Mouse (Mus musculus) right cerebral cortex, postnatal 4 days (tissue): ENCODE data around the gene Agps.

Source experiments
- DNase-seq: peaks from one replicate; pipeline ENCODE4 v3.0.0-alpha.2; 2022

Gene Agps

DNA sequence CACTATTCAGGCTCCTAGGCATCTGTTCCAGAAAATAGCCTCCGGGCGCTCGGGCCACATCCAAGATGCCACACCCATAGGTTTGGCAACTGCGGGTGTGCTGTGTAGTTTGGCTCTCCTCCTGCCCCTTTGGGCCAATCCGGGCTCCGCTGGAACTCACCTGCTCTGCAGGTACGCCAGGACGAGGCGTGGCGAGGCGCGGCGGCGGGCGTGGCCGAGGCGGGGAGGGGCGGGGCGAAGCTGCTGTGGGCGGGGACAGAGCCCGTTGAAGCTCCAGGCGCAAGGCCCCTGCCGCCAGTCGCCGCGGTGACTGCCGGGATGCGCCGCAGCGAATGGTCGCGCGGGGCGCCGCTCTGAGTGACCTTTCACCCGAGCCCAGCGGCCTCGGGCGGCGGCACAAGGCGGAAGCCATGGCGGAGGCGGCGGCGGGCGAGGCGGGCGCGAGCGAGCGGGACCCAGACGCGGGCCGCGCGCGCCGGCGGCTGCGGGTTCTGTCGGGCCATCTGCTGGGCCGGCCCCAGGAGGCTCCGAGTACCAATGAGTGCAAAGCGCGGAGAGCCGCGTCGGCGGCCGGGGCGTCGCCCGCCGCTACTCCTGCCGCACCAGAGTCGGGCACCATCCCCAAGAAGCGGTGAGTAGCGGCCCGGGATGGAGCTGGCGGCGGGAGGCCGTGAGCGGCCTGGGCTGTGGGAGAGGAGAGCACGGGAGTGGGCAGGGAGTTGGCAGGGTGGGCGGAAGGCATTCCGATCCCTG is at the start of gene Agps:
Gene Agps, plus strand, starts transcription at position 297 of the 753 bp plus-strand sequence.
- DNase-seq, result peak; percentile 78

DNA sequence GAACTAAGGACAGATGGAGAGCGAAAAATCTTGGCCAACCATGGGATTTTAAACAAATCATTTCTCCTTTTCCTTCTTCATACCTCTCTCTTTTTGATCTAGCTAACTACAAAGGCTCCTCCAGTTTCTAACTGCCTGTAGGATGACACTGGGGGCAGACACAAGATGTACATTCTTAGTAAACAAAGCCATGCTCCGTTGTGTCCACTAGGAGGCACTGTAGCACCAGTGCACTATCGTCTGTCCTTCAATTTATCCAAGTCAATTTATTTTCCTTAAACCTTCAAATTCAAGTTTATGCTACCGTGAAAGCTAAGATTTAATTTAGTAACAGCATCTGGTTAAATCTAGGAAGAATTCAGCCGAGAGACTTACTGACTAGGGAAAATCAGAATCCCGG is 45.9 kb upstream of the Agps start:
- DNase-seq, result peak; percentile 35

DNA sequence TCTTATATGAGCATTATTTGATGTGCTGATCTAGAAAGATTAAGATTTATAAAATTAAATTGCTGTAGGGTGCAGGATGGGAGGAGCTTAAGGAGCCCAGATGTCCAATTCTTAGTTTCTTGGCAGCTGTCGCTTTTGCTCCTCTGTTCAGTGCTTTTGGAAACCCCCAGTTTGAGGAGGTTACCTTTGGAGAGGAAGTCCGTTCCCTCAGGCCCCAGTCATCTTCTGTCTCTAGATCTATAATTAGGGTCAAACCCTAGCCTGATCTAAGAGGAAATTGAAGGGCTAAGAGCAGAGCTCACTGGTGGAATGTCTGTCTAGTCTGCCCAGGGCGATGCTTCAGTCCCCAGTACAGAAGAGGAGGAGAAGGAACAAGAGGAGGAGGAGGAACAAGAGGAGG is 43.5 kb upstream of the Agps start:
- no peak for DNase-seq

DNA sequence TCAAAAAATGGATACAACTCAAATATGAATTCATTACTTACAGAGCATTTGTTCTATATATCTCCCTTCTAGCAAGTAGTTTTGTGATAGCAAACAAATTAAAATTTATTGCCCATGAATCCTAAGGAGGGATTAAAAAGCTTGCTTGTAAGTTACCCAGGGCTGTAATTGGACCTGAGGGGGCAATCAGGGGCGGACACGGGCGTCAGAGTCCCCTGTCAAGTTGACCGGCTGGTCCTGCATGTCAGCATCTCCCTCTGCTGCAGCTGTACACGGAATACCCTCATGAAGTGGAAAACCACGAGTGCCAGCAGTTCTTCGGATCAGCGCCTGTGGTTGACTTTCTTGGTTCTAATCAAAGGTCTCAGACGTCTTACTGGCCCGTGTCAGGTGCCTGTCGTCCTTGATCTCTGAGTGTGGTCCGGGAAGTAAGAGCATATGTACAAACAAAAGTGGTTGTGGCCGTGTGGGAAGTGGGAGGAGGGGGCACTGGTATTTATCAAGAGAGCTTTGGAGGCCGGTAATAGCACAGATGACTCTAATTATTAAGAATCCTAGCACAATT is 41.9 kb upstream of the Agps start:
- DNase-seq, result no peak

DNA sequence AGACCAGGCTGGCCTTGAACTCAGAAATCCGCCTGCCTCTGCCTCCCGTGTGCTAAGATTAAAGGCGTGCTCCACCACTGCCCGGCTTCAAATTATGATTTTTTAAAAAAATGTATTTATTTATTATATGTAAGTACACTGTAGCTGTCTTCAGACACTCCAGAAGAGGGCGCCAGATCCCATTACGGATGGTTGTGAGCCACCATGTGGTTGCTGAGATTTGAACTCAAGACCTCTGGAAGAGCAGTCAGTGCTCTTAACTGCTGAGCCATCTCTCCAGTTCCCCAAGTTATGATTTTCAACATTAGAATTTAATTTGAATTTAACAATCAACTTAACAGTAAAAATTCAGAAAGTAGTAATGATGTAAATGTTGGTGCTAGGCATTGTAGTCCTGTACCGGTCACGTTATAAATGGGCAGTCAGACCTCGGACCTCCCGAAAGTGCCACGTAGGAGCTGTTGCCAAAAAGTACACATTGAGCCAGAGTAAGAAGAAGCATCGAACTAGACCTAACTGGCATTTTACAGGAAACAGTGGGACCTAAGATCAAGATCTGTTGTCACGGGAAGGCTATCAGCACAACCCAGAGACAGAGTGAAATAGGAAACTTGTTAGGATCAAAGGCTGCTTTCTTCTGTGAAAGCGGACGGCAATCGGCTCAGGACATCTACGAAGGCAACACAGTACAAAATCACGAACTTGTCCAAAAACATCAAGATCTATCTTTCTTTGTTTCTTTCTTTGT is 40.2 kb upstream of the Agps start:
- no peak for DNase-seq

DNA sequence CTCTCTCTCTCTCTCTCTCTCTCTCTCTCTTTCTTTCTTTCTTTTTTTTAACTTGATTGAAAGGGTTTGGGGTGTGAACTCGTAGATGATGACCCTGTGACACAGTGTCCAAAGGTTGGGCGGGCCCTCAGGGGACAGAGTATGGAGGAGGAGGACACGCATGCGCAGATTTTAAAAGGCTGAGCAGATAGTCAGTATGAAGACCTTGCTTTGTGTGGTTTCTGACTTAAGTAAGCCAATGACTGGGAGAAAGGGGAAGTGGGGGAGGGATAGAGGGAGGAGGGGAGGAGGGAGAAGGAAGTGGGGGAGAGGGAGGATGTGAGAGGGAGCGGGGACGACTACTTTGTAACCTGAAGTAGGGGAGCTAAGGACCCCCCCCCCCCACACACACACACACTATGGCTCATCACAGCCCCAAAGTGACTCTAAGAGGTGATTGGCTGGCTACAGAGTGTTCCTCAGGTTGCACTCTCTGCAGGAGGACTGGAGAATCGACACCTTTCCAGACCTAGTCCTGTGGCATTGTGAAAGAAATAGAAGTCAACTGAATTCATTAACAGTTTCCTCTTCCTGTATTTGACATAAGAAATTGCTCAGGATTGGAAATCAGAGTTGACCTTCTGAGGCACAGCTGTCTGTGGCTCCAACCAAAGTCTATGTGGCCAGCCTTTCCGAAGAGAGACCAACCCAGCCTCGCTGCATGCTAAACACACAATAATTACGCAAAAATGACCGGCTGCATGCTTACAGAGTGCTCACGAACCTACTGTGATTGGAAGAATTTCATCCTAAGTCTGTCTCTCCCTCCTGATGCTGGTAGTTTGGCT is 39.4 kb upstream of the Agps start:
- no peak for DNase-seq

DNA sequence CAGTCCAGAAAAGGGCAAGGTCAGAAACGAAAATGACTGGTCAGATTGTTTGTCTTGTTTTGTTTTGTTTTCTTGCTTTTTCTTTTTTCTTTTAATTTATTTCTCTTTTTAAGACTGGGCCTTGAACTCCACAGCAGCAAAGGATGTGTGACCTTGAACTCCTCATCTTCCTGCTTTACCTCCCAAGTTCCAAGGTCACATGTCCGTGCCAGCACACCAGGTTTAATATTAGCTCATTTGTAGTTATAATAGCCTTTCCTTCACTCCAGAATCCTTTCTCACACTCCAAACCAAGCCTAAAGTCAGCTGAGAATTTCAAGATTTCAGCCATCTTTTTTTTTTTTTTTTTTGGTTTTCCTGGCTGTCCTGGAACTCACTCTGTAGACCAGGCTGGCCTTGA is 35.8 kb upstream of the Agps start:
- no peak for DNase-seq

DNA sequence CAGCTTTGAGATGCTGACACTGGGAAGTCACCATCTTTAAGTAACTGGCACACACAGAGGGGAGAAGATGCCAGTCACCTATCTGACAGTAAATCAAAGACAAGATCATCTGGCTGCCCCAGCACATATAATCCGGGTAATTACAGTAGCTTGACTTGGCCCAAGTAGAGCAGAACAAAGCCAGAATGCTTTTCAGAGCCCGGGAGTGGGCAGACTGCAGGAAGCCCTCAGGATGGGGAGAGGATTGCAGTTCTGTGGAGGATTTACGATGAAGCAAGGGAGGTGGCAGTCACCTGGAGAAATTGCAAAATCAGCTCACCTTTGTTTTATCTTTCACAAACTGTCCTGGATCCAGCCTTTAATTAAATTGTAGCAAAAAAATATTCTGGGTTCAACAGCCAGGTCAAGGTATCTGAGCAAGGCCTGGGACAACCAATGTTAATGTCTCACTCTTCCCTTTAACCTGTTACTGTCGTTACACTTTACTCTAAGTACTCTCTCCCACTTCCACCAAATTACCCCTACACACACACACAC is 33.5 kb upstream of the Agps start:
- no peak for DNase-seq

DNA sequence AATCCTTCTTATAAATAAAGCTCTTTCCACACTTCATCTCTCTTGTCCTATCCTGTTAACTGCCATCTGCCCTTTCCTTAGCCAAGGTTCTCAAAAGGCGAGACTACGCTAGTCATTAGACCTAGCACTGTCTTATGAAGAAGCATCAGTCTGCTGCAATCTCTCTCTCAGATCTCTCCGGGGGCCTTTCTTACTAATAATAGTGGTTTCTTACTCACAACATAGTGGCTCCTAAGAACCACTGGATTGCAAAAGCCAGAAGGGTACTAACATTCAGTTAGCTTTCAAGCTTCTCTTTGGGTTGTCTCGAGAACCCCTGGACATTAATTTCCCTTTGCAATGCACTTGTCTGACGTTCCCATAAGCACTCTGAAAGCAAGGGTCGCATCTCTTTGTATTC is 26.2 kb upstream of the Agps start:
- no peak for DNase-seq

DNA sequence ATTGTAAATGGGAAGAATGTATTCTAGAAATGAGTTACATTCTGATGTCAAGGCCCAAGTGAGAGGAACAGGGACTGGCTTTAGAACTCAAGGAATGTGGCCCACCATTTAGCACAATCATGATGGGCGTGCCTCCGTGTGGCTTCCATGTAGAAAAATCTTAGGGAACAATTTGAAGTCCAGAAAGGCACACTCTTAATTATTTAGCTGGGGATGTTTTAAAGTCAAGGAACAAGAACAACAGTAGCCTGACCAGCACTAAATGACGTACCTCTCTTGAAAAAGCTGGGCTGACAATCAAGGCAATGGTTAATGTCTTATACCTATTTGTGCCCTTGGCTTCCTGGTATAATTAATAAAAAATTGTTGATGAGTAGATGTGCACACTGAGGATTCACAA is 25.1 kb upstream of the Agps start:
- DNase-seq, result no peak

DNA sequence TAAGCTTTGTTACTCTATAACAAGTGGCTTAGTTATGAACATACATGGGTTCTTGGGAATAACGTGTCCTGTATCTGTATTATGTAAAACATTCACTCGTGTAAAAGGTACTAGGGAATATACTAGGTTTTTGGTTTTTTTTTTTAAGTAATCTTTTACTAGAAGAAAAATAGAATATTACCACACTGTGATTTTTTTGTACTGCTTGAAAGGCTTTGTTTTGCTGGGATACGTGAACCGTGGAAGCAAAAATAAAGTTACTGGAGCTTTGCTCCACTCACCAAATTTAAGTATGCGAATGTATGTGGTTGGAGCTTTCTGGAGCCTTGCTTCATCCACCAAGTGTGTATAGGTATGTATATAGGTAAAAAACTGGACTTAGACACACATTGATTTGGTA is 24.5 kb upstream of the Agps start:
- DNase-seq, result no peak

DNA sequence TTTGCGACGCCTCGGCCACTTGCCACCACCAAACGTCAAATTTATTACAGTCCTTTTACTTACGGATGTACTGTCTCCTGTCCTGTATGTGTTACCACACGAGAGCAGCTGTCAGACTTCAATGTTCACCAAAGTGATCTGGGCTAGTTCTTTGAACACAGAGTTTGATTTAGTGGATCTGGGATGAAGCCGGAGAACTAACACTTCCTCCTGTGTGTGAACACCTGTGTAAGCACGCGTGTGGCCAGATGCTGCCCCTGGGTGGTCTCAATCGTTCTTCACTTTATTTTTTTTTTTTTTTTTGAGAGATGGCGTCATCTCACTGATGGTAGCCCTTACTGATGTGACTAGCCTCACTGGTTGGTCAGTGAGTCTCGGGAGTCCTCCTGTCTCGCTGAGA is 17.1 kb upstream of the Agps start:
- no peak for DNase-seq

DNA sequence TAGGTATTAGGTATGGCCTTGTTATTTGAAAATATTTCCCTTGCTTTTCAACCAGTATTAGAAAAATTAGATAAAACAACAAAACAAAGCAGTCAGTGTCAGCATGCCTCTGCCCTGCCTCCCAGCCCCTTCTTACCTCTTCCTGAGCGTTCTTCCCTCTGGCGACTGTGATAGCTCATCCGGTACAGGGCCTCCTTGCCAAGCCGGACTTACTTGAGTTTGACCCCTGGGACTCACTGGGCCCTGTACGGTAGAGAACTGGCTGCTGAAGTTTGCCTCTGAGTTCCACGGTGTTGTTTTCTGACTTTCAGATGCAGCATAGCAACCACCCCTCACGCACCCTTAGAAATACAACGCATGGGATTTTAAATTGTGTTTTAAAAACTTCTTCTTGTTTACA is 16.5 kb upstream of the Agps start:
- DNase-seq, result no peak

DNA sequence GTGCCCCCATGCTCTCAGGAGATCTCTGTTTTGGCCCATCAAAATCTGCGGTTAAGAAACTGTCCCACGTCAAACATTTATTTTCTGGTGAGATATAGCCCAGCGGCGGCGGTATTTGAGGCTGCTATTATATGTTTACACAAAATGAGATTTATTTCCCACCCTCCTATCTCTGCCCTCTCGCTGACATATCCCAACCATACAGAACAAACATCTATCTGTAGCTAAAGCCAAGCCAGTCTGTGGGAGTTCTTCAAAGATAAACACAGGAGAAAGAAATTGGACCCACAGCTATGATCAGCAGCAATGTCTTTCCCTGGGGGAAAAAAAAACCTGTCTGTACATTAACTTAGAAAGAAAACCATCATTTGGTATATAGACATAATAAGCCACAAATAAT is 15.3 kb upstream of the Agps start:
- DNase-seq, result no peak

DNA sequence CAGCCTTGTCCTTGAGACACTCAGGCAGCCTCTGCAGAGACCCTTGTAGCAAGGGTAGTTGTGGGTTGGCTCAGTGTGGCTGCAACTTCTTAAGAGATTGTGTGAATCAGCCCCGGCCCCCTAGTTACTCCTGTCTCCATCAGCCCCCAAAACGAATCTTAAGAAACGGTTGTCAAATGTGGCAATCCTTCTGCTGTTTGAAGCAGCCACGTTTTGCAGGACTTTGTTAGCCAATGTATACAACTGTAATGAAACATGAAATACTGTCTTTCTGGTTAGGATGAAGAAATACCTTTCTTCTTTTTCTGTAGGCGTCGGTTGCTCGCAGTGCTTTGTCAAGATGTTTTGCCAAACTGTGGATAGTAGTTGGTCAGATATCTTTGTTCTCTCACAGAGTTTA is 13.3 kb upstream of the Agps start:
- DNase-seq, result no peak

DNA sequence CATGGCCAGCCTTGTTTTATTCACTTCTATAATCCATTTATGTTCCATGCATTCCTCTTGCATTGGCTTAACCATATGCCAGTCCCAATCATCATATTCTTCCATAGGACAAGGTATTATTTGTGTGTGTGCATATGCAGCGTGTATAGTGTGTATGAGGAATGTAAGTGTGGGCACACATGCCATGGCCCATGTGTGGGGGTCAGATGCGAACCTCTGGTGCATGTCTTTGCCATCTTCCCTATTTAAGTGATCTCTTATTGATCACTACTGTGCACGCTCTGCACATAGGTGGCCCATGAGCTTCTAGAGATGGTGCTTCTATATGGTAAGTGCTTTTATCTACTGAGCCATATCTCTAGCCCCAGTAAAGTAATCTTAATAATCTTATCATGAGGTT is 12.2 kb upstream of the Agps start:
- DNase-seq, result no peak

DNA sequence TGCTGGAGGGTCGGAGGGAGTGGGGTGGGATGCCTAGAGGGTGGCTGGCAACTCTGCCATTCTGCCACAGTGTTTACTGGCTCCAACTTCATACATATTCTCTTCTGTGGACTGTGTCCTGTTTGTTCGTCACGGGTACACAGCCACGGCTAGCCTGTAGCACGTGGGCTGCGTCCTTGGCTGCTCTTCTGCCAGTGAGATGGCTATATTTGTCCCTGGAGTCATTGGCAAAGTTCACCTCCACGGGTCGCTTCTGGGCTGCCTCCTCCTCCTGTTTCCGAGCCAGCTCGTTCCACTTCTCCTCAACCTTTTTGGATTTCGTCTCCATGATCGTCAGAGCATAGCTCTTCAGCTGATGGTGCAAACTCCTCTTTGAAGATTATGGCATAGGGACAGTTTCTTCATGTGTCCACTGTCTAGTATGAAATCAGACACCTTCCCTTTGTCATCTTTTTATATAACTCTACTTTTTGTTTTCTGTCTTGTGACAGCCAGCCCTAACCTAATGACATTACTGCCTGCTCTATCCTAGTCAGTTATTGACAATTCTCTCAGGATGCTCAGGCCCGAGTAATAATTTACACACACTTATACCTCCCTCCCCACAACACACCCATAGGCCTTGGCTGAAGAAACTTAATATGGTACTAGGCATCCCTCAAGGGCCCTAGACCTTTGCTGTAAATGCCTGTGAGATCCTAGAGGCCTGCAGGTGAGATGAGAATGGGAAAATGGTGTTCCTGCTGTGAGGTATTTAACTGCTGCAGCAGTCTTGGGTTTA is 9.8 kb upstream of the Agps start:
- DNase-seq, result no peak

DNA sequence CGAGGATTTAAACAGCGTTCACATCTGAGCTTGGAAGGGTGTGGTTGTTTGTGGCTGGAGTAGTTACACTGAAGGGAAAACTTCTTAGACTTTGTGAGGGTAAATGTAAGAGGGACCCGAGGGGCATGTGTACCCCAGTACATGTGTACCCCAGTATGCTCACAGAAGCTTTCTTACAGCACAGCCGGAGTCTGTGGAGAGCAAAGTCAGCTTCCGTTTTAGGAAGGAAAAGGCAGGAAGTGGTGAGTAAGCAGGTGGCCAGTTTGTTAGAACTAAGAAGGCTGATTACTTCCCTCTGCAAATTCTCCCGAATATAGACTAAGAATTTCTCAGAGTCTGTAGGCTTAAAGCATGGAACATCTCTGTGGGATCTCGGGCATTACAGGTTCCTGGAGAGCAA is 8.2 kb upstream of the Agps start:
- no peak for DNase-seq

DNA sequence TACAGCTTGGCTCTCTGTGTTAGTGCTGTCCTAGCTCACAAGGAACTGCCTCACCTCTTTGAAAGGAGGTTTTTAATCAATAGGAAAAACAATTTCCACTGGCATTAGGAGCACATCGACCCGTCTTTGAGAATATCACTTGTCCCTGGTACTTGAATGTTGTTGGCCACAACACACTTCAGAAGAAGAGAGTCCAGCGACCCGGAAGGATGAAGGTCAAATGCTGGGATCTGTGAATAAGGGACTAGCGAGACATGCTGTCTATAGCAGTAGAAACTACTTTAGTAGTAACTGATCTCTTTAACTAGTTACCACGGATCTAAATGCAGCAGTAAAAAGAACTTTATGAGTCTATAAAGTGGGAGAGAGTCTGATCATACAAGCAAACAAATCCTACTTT is 7.8 kb upstream of the Agps start:
- no peak for DNase-seq

DNA sequence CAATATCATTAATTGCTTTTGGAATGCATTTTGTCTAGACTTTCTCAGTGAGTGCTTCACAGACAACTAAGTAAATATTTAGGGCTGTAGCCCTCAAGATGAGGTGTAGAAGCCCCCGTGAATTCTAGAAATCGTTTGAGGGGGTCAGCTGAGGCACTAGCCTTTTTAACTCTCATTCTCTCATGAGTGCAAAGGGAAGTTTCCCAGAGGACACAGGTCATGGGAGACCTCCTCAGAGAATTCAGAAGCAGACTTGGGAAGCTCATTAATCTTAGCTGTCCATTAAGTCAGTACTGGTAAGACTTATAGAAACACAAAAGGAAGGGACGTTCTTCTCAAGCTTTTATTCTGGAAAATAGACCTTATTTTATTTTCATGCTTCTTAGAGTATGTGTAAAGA is 7.1 kb upstream of the Agps start:
- no peak for DNase-seq

DNA sequence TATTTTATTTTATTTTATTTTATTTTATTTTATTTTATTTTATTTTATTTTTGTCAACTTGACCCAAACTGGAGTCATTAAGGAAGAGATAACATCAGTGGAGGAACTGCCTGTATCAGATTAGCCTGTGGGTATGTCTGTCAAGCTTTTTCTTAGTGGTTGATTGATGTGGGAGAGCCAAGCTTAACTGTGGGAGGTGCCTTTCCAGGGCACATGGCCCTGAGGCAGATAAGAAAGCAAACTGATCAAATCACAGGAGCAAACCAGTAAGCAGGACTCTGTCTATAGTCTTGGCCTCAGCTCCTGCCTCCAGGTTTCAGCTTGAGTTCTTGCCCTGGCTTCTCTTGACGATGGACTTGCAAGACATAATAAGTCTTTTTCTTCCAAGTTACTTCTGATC is 6.4 kb upstream of the Agps start:
- no peak for DNase-seq

DNA sequence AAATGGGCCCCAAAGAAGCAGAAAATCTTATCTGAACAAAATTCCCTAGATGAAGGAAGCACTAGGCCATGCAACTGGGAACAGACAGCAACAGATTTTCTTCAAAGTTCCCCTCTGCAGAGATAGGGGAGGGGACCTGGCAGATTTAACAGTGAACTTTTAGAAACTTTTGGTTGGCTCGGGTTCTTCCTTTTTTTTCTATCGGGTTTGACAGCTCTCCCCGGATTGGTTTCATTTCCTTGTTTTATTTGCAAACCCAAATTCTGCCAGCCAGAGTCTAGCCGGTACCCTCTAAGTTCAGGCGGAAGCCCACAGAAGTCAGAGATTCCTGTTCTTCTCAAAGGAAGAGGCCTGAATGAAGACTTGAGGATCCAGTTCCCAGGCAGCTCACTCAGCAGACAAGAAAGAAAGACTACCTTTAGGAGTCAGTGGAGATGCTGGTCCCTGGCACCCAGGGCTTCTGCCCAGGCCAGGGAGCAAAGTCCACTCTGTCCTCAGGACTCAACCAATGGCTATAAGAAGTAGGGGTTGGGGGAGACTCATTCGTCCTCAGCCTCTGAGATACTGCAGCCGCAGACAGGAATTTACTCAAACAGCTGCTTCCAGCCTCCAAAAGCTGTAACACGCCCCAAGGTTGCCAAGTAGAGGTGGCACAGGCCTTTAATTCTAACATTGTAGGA is 2.9 kb upstream of the Agps start:
- DNase-seq, result no peak
